ENCODE assay signal across 16 mouse cellular contexts in the genomic region with DNA sequence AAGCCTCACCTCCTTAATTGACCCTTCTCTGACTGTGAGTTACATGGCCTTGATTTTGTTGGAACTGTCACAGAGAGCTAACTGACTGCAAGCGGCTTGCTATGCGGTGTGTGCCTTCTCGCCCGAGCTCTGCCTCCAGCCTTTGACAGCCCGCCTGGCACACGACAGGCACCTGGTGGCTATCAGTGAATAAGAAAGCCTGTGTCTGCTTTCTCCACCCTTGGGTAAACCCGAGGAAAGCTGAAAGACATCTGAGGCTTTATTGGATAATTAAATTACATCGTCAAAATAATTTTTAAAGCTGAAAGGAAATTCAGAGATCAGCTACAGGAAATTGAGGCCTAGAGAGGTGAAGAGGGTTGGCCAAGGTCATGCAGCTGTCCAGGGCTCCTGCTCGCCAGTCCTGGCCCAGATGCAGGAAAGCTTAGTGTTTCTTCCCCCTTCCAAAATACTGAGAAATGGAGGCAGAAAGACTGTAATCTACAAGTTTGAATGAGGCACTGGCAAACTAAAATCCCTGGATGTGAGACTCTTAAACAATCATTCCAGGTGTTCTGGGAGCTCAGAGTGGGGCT.
DNase-seq lines count a peak whose midpoint lies in the region; ATAC-seq lines count a peak whose summit lies in the region.
"Had no signal": no experiment of that assay in that cellular context is flagged by ENCODE, and none has a peak within 500 bp of the region (broad histone marks: within the 10 kb centered on the region; RNA-seq: fewer than 3 reads in every experiment).

No protein-coding gene starts in this region.

- H3K9me3 ChIP-seq in embryonic facial prominence, embryonic 10.5 days, result no peaks in the 10 kb centered on the region
- H3K9me3 ChIP-seq in limb, embryonic 12.5 days, result no peaks in the 10 kb centered on the region
- H3K9me3 ChIP-seq: stomach, embryonic 15.5 days had no signal

- no peak overlapping the region for H3K4me3 ChIP-seq in embryonic facial prominence, embryonic 10.5 days
- no peak overlapping the region for H3K4me3 ChIP-seq in limb, embryonic 12.5 days (replicated peaks)
- H3K4me3 ChIP-seq: stomach, embryonic 15.5 days had no signal

- 0 out of 2 replicates have a peak, but pooled peaks have one; percentile 47 for ATAC-seq in limb, embryonic 12.5 days (ENCODE audit: insufficient number of reproducible peaks, insufficient read depth, low FRiP score, low TSS enrichment, low read depth)
- ATAC-seq: hindbrain, postnatal 0 days had no signal

- H3K27ac ChIP-seq in embryonic facial prominence, embryonic 10.5 days (replicated peaks), result 0 out of 2 replicates have a peak overlapping the region, but pooled peaks have one; percentile 10
- H3K27ac ChIP-seq in limb, embryonic 12.5 days, result peak overlapping the region; percentile 83
- H3K27ac ChIP-seq: hindbrain, postnatal 0 days; liver, embryonic 14.5 days; stomach, embryonic 15.5 days had no signal

- no peaks in the 10 kb centered on the region for H3K36me3 ChIP-seq in embryonic facial prominence, embryonic 10.5 days (replicated peaks)
- H3K36me3 ChIP-seq in limb, embryonic 12.5 days, result no peaks in the 10 kb centered on the region
- H3K36me3 ChIP-seq: stomach, embryonic 15.5 days had no signal

- H3K27me3 ChIP-seq in embryonic facial prominence, embryonic 10.5 days (replicated peaks; ENCODE audit: low read depth, poor library complexity, severe bottlenecking), result peaks cover 28% of the 10 kb centered on the region
- no peaks in the 10 kb centered on the region for H3K27me3 ChIP-seq in limb, embryonic 12.5 days
- H3K27me3 ChIP-seq: stomach, embryonic 15.5 days had no signal

- H3K9ac ChIP-seq in limb, embryonic 12.5 days (replicated peaks), result no peak overlapping the region
- H3K9ac ChIP-seq: liver, embryonic 14.5 days; stomach, embryonic 15.5 days had no signal

- peaks cover 41% of the 10 kb centered on the region for H3K4me1 ChIP-seq in embryonic facial prominence, embryonic 10.5 days
- H3K4me1 ChIP-seq in limb, embryonic 12.5 days (replicated peaks), result peaks cover 40% of the 10 kb centered on the region
- H3K4me1 ChIP-seq: stomach, embryonic 15.5 days had no signal

- H3K4me2 ChIP-seq in limb, embryonic 12.5 days, result no peak overlapping the region
- H3K4me2 ChIP-seq: heart, embryonic 11.5 days; stomach, embryonic 15.5 days had no signal

- intact Hi-C loops in left cerebral cortex, postnatal 36 days (cut with DNase I), result no loop called here

- DNase-seq in embryo, embryonic 10 days (ENCODE audit: low spot score), result peak; percentile 63
- no peak for DNase-seq in embryo, embryonic 9.5 days (ENCODE audit: extremely low spot score)
- DNase-seq in kidney, postnatal 10 days, result peak; percentile 54
- DNase-seq in kidney, adult 9 months, result no peak
- peak; percentile 78 for DNase-seq in embryonic facial prominence, embryonic 10.5 days (ENCODE audit: low spot score)
- DNase-seq in left cerebral cortex, postnatal 36 days (ENCODE audit: low spot score in 2 of 2), result no peak
- DNase-seq in liver, result no peak
- DNase-seq: adrenal gland, adult 8-10 months; cerebellum, adult 2 months; layer of hippocampus, adult 9-11 months; midbrain, embryonic 14.5 days had no signal

- WGBS in embryonic facial prominence, embryonic 10.5 days, result 25% methylated on average over 9 of the region's 9 CpGs
- 11% methylated on average over 9 of the region's 9 CpGs for WGBS in limb, embryonic 12.5 days

Comparison
In these comparisons a context has a peak if more than half of its experiments do, and no peak if none do; other contexts are left out.
1. DNase-seq: peak in embryo, embryonic 10 days (single experiment), kidney, postnatal 10 days (single experiment) and embryonic facial prominence, embryonic 10.5 days (single experiment); none in embryo, embryonic 9.5 days (single experiment), kidney, adult 9 months (single experiment), left cerebral cortex, postnatal 36 days (0 of 2) and liver (single experiment).